Mouse (Mus musculus) inflammation-experienced regulatory T-cells, adult 6 months (primary cell): ENCODE measurements around the gene Dclk1. TPM values are rescaled to one million over a fixed set of nuclear protein-coding genes. Genes with fewer than 3 reads are reported as not detected.

Source experiments
- ATAC-seq: one replicate; pipeline ENCODE4 v1.8.0; 2017
- polyA plus RNA-seq, 3 experiments: library from polyadenylated mRNA; unstranded; fragments of 100-300 nt; shearing (Covaris generic); gene quantifications; one replicate each; pipeline ENCODE4 v1.2.1; 2017

Gene Dclk1
- polyA plus RNA-seq, 3 experiments from 2014 or later = 0.15 to 0.70 (median 0.16) TPM

GRCm38 (mm10) chr3:55337671-55338070, 95.5 kb downstream of the Dclk1 start:
- no peak for ATAC-seq

GRCm38 (mm10) chr3:55342445-55342844, 100.3 kb downstream of the Dclk1 start:
- no peak for ATAC-seq

GRCm38 (mm10) chr3:55347371-55348025, 105.3 kb downstream of the Dclk1 start:
- no peak for ATAC-seq

- no peak for ATAC-seq
Observed at GRCm38 (mm10) chr3:55348026-55348390, 105.8 kb downstream of the Dclk1 start.

GRCm38 (mm10) chr3:55350194-55350593, 108.0 kb downstream of the Dclk1 start:
- no peak for ATAC-seq

DNA sequence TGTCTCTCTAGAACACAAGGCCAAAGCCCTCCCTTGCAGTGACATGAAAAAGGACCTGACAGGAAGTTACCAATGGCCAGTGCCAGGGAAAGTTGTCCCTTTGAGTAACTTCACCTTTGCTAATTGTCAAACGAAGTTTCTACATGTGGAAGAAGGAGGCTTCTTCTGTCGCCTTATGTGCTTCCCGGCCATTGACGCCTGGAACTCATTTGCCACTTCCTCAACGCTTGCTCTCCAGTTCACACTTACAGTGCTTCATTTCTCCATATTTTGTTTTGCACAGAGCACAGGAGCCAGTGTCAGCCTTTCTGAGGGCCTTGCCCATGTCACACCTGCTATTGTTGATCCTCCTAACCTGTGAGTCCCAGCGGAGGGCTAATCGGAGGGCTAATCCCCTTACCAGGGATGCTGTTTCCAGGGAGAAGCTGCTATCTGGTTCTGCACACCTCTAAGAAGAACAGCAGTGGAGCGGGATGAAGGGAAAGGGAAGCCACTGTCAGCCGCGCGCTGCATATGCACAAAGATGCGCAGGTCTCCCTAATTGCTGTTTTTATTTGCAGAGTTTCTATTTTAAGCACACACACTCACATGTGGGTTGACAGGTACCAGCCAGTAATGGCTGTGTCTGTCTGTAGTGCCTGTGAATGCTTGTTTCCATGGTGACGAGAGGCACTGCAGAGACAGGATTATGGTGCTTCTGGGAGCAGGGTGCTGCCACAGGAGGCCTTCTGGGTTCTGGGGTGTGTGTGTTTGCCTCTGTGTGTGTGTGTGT, 109.3 kb downstream of the Dclk1 start:
- no peak for ATAC-seq

DNA sequence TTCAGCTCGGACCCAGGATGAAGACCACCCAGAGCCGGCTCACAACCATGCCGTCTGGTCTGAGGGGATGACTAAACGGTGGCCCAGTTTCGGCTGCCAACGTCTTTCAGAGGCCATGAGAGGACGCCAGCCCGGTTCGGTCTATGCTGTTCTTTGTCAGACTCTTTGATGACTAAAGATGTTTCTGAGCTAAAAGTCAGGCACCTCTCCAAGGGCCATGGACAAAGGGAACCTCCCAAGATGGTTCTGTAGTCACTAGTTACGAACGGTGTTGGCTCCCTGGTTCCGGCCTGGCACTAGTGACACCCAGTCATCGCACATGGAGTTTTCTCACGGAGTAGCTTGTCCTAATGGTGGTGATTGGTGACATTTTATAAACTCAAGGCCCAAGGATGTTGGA, 110.4 kb downstream of the Dclk1 start:
- no peak for ATAC-seq

- ATAC-seq = no peak
Observed at GRCm38 (mm10) chr3:55353169-55353568, 111.0 kb downstream of the Dclk1 start.

DNA sequence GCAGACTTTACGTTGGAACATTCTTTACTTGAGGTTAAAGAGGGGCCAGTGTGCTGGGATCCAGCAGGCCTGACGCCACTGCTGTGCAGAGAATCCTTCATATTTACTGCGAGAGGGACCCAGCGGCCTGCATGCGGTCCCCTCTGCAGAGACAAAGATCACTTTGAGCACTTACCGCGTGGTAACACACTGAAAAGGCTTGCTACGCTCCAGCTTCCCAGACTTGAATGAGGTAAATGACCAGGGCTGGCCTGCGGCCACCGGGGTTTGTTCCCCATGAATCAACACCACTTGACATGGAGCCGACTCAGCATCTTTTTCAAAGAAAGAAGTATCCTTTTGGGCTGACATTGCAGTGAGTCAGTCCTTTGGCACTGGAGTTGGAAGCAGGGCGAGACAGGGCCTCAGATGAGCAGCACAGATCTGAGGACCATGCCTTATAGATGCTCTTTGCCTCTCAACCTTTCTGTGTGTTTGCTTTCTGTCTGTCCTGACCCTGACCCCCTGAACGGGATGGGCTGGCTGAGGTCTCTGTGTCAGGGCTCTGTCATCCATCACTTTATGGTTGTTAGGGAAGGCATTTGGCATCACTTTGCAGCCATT, 111.8 kb downstream of the Dclk1 start:
- no peak for ATAC-seq

DNA sequence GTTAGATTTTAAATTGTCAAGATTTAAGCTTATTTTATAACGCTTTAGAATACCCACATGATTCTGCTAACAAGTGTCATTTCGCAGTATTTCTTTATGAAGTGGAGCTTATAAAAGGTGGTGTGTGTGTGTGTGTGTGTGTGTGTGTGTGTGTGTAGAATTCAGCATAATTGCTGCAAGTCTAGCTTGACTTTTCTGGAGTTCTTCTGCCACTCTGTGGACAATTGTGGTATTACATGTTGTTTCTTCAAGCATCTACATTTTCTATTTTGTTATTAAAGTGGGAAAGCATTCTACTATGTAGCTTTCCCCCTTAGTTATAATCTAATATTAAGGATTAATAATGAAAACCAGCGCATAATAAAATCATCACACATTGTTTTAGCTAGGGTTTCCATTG, 112.6 kb downstream of the Dclk1 start:
- ATAC-seq = no peak

DNA sequence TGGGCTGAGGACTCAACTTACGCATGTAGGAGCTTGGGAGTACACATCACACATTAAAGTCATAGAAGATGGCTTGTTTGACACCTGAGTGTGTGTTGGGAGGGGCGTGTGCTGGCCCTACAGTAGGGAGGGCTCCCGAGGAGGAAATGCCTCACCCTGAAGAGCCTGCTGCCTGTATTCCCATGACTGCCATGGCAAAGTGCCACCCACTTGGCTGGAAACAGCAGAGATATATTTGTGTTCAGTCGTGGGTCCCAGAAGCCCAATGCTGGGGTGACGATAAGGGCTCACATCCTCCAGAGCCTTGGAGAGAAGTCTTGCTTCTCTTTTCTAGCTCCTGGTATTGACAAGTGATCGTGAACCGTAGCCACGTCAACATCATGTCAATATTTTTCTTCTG, 116.3 kb downstream of the Dclk1 start:
- ATAC-seq = no peak

DNA sequence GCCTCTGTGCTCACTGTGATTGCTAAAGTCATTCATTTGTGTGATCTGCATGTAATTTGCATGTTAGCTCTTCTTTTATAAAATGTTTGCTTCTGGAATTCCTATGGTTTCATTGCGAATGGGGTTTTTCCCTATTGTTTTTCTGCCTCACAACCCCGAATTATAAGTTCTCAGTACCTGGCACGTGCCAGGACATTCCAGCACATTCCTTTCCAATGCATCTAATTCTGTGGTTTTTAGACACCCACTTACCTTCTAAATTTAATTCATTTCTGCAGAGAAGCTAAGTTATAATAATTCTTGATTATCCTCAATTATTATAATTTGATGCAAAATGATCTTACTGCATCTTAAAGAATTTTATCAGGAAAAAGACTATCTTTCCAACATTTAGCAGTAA, 118.7 kb downstream of the Dclk1 start:
- ATAC-seq = no peak

- ATAC-seq = no peak
Observed at GRCm38 (mm10) chr3:55367166-55367565, 125.0 kb downstream of the Dclk1 start.

- no peak for ATAC-seq
Observed at GRCm38 (mm10) chr3:55369156-55369555, 127.0 kb downstream of the Dclk1 start.

DNA sequence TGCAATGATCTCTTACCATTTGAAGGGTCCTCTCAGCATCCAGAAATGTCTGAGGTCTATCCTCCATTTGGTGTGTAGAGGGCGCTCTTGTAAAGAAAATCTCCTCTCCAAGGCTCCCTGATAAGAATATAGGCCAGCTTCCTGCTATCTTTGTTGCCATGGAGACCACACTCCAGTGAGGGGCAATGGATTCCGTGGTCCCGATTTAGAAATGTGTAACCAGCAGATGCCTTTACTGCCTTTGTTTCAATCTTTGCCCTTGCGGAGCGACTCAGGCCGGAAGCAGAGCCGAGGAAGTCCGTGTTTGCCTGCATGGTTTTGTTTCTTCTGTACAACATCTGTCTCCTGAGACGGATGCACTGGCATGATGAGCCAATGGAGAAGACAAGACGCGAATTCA, 131.5 kb downstream of the Dclk1 start:
- peak; percentile 75 for ATAC-seq

DNA sequence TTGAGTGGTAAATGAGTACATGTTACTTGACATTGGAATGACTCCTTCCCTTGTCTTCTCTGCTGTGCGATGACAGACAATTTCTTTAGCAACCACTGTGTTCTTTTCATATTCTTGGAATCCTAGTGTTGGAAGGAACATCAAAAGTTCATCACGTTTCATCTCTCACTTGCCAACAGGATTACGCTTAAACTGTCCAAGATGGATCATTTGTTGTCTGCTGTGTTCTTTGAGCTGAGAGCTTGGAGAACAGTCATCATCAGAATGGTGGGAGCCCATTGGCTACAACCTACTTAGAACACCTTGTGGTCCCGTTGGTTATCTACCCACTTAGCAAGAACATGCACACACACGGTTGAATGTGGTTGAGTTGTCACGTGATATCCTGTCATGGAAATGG, 136.4 kb downstream of the Dclk1 start:
- no peak for ATAC-seq

DNA sequence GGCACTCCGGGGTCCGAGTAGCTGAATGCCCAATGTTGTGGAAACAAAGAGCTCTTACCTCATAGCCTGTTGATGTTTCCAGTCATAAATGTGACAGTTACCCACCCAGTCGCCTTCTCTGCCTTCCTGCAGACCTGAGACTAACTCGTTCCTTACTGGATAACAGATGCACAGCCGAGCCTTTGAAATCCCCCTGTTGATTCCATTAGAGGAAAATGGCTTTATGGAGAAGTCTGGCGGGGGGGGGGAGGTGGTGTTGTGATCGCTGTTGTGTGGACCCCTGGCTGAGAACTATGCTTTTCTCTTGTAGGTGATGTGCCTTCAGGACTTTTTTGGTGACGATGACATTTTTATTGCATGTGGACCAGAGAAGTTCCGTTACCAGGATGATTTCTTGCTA, 138.3 kb downstream of the Dclk1 start:
- no peak for ATAC-seq

- ATAC-seq = no peak
Observed at GRCm38 (mm10) chr3:55392605-55393004, 150.4 kb downstream of the Dclk1 start.

- no peak for ATAC-seq
Observed at GRCm38 (mm10) chr3:55393549-55393948, 151.4 kb downstream of the Dclk1 start.

- ATAC-seq = no peak
Observed at GRCm38 (mm10) chr3:55396792-55397191, 154.6 kb downstream of the Dclk1 start.

- ATAC-seq = no peak
Observed at GRCm38 (mm10) chr3:55397752-55398693, 155.9 kb downstream of the Dclk1 start.

DNA sequence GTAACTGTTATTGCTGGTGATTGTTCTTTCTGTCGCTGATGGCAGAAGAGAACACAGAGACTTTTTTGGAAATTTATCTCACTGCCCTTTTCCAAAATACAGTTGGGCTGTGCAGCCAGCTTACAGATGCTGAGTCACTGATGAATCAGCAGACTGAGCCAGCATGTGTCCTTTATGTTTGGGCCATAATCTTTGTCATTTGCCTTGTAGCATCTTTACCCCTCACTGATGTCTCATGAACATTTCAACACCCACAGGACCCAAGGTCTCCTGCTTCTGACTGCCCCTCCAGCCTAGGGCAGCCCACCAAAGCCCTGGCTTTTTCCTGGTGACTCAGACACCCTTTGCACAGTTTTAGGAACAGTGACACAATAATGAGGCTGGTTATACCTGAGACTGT, 159.1 kb downstream of the Dclk1 start:
- ATAC-seq = no peak

DNA sequence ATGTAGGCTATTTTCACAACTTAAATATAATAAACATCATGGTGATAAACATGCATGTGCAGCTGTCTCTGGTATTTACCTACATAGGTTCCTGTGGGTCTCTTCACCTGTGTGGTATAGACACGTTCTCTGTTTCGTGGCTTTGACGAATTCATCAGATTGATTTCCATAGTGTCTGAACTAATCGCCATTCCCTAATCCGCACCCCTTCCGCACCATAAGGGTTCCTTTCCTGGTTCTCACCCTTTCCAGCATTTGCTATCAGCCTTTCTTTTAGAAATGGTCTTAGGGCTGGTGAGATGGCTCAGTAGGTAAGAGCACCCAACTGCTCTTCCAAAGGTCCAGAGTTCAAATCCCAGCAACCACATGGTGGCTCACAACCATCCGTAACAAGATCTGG, 162.6 kb downstream of the Dclk1 start:
- ATAC-seq = no peak
